Mouse (Mus musculus): ENCODE results near the gene Ypel3. TPM values are rescaled to one million over a fixed set of nuclear protein-coding genes. Genes with fewer than 3 reads are reported as not detected.
A peak's percentile ranks its signal among the peaks of the same experiment; 100 is the strongest.

Gene Ypel3
- total RNA-seq, 4 experiments from 2014 or later, result 46.6 to 99.6 (median 72.6) TPM

DNA sequence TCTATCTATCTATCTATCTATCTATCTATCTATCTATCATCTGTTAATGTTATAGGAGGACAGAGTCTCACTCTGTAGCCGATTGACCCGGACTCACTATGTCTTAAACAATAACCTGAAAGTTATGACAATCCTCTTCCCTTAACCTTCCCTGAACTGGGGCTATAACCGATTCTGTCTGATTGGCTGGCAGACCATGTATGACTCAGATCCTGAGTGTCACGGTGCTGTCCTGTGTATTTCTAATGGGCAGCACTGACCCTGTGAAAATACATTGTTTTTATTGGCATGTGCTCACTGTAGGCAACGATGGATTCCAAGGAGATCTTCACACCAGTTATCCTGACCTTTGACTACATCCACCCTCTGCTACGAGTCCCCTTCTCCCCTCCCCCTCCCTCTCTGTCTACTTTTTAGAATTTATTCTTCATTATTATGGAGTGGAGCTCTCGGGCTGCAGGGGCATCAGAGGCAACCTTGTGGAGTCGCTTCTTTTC lies 39.0 kb downstream of the Ypel3 start:
- DNase-seq (ENCODE audit: low spot score), result no peak

DNA sequence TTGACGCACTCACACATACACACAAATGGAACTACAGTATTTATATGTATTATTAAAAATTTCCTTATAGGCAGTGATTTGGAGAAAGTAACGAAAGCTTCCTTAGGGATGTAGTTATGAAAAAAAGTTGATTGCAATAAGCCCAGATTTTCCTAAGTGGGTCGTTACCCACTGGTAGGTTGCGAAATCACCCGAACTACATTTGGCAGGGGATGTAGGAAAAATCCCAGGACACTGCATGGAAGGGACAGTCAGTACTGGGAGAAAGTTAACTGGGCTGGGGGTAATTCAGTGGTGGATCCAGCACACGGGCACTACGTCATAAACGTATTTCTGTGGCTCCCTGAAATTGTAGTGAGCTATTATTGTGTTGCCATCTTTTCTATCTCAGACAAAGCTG lies 39.7 kb downstream of the Ypel3 start:
- DNase-seq (ENCODE audit: low spot score), result peak; percentile 69

DNA sequence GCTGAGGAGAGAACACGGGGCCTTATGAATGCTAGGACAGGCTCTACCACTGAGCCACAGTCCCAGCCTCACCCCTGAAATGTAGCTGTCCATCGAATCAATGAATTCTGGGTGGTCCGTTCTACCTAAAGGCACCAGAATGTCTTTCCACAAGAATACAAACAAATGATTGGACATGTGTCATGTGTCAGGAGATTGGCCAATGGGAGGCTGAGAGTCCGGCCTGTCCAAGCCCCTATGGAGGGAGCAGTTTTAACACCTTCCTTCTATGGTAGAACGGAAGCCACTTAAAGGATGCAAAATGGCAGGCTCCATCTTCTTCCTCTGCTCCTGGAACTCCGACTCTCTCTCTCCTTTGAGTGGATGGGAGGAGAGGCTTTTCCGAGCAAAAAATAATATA lies 40.8 kb downstream of the Ypel3 start:
- DNase-seq (ENCODE audit: low spot score), result no peak

DNA sequence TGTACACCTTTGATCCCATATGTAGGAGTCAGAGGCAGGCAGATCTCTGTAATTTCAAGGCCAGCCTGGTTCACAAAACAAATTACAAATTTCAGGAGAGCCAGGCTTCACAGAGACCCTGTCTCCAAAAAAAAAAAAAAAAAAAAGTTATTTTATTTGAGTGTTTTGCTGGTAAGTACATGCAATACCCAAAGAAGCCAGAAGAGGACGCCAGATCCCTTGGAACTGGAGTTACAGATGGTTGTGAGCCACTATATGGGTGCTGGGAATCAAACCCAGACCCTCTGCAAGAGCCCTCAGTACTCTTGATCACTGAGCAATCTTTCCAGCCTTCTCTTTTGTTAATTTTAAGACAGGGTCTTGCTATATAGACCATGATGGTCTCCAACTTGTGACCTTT lies 42.1 kb downstream of the Ypel3 start:
- DNase-seq (ENCODE audit: low spot score), result no peak

DNA sequence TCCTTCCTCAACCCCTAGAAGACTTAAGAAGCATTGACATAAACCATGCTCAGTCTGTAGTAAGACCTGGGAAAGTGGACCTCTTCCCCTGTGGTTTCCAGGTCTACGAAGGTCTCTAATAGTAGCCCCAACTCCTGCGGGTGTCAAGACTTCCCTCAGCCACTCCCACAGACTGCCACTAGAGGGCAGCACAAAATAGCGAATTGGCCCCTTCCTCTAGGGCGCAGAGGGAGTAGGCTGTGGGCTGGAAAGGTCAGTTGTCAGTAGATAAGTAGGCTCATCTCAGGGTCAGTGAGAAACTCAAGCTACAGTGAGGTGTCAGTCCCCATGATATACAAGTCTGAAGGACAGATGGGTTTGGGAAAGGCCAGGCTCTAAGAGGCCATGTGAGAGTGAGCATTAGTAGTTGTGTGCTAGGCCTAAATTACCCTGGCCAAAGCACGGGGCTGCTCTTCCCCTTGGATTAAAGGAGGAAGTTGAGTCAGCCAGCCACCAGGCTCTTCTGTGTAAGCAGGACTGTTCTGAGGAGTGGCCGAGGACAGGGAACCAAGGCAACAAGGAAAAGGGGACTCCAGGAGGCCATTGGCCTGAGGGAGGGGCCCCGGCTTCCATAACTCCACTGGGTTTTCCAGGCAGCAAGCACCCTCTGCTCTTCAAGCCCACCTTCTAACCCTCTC lies 45.2 kb downstream of the Ypel3 start:
- peak; percentile 85 for DNase-seq (ENCODE audit: low spot score)

DNA sequence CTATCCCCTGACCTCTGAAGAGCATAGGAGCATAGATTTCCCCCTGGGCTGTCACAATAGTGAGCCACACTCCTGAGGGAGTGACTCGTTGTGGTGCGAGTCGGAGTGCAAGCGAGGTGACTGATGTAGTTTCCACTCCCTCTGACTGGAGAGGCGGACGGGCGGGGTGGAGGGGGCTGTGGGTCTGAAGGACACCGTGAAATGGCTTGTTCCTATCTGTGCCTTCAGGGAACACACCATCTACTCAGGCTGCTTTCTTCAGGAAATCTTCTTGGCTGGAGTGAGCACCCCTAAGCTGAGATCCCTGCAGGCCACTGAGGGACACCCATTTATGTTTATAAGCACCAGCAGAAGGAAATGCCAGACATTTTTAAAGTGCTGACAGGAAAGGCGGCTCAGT lies 46.0 kb downstream of the Ypel3 start:
- peak; percentile 54 for DNase-seq (ENCODE audit: low spot score)

DNA sequence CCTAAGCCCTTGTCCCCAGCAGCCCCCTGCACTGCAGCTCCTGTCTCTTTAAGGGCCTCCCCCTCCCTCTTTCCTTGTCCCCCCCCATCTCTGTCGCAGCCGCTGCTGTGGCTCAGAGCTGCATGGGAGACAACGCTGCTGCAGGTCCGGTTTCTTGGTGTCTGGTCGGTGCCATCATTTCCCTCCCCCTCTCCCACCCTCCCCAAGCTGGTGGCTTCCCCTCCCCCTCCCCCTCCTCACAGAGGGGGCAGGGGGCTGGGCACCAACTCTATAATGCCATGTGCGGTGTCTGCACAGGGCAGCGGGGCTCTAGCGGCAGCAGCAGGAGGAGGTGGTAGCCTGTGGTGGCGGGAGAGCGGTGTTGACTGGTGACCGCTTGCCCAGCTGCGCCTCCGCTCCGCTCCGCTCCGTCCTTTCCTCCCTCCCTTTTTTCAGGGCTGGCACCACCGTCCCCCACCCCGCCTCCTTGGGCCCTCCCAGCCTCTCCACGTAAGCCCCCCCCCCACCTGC lies 46.5 kb downstream of the Ypel3 start:
- DNase-seq (ENCODE audit: low spot score), result no peak

DNA sequence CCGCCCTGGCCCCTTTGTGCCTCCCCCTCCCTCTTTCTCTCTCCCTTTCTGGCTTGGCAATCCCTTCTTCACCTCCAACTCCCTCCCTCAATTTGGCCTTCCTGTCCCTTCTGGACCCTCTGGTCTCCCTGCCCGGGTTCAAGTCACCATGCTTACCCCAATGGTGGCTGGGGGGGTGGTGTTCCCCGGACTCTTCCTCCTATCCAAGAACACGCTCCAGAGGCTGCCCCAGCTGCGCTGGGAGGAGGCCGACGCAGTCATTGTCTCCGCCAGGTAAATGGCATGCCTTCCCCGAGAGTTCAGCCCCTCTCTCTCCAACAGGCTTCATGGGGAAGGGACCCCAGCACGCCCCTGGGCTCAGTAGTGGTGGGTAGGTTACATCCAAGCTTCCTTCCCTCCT lies 47.2 kb downstream of the Ypel3 start:
- DNase-seq (ENCODE audit: low spot score), result no peak

DNA sequence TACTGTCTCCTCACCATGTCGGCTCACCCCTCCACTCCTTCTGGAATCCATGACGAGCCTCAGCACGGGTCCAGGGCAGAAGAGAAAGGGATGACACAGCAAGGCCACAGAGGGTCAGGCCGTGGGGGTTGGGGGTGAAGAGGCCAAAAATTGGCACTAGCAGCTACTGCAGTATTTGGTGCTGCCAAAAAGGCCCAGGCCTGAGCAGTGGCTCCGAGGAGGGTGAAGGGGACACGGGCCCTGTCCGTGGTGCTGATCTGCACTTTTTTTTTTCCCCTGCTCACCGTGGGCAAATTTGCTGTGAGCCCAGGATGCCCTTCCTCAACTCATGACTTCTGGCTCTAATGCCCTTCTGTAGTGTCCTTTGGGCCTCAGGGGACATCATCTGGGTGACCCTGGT lies 48.6 kb downstream of the Ypel3 start:
- DNase-seq (ENCODE audit: low spot score), result no peak

DNA sequence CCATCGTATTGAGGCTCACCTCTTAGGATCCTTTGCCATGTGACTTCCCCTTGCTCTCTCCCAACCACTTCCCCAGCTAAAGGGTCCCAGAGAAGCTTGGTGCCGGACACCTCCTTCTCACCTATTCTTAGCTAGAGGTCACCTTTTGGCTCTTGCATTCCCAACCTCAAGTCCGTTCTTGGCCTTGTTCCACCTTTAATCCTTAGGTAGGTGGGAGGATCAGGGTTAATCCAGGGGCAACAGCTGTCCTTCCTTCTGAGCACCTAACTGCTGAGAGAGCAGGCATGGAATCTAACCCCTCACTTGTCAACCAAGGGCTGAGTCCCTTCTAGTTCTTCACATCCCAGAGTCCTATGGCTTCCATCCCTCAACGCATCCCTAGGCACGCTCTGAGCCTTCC lies 49.2 kb downstream of the Ypel3 start:
- no peak for DNase-seq (ENCODE audit: low spot score)

Other genes starting within 250 kb of the Ypel3 start
- 100 to 1,000 TPM; 141 to 155 (median 143) TPM for gene Eif3c, start 210.5 kb upstream of the Ypel3 start, total RNA-seq (2022)
- 1 to 10 TPM in 2 of 4 experiments, under 1 TPM in 2; 0.44 to 1.9 (median 0.75) TPM for gene Apobr, start 192.0 kb upstream of the Ypel3 start, total RNA-seq (2022)
- 10 to 100 TPM; 12.9 to 15.6 (median 14.1) TPM for gene Cln3, start 191.1 kb upstream of the Ypel3 start, total RNA-seq (2022)
- gene Il27, start 182.0 kb upstream of the Ypel3 start, total RNA-seq (2022), result not detected
- gene Nupr1, start 146.1 kb upstream of the Ypel3 start, total RNA-seq (2022), result 1 to 10 TPM; 3.5 to 5.3 (median 4.7) TPM
- 10 to 100 TPM; 21.6 to 26.2 (median 24.9) TPM for gene Sgf29, start 127.6 kb upstream of the Ypel3 start, total RNA-seq (2022)
- 10 to 100 TPM; 18.6 to 38.7 (median 31.5) TPM for gene Sult1a1, start 100.5 kb upstream of the Ypel3 start, total RNA-seq (2022)
- gene Bola2, start 81.6 kb upstream of the Ypel3 start, total RNA-seq (2022), result 10 to 100 TPM; 52.4 to 70.4 (median 56.4) TPM
- 1 to 10 TPM; 3.2 to 6.2 (median 5.4) TPM for gene Slx1b, start 81.2 kb upstream of the Ypel3 start, total RNA-seq (2022)
- 10 to 100 TPM in 1 of 4 experiments, 1 to 10 TPM in 3; 4.9 to 10.0 (median 6.2) TPM for gene Coro1a, start 69.2 kb upstream of the Ypel3 start, total RNA-seq (2022)
- gene Mapk3, start 17.4 kb upstream of the Ypel3 start, total RNA-seq (2022), result 10 to 100 TPM; 46.5 to 52.3 (median 50.4) TPM
- gene Gdpd3, start 10.6 kb upstream of the Ypel3 start, total RNA-seq (2022), result 1 to 10 TPM; 1.3 to 2.2 (median 1.8) TPM
- gene Tbx6, start 4.5 kb downstream of the Ypel3 start, total RNA-seq (2022), result under 1 TPM; 0.40 to 0.49 (median 0.42) TPM
- 10 to 100 TPM; 32.7 to 36.8 (median 34.5) TPM for gene Ppp4c, start 15.5 kb downstream of the Ypel3 start, total RNA-seq (2022)
- 10 to 100 TPM in 1 of 4 experiments, 1 to 10 TPM in 3; 6.9 to 10.1 (median 8.0) TPM for gene Fam57b, start 20.7 kb downstream of the Ypel3 start, total RNA-seq (2022)
- not detected for gene 4930451I11Rik, start 54.7 kb downstream of the Ypel3 start, total RNA-seq (2022)
- gene Doc2a, start 70.5 kb downstream of the Ypel3 start, total RNA-seq (2022), result not detected
- gene Hirip3, start 85.0 kb downstream of the Ypel3 start, total RNA-seq (2022), result 1 to 10 TPM; 4.8 to 9.6 (median 6.4) TPM
- 10 to 100 TPM; 18.3 to 23.9 (median 21.3) TPM for gene Ino80e, start 85.4 kb downstream of the Ypel3 start, total RNA-seq (2022)
- 10 to 100 TPM; 35.8 to 40.4 (median 38.5) TPM for gene Taok2, start 107.7 kb downstream of the Ypel3 start, total RNA-seq (2022)
- gene Tmem219, start 146.0 kb downstream of the Ypel3 start, total RNA-seq (2022), result 10 to 100 TPM; 10.3 to 13.1 (median 12.6) TPM
- gene Kctd13, start 151.9 kb downstream of the Ypel3 start, total RNA-seq (2022), result 1 to 10 TPM; 6.6 to 9.3 (median 7.3) TPM
- gene Asphd1, start 172.6 kb downstream of the Ypel3 start, total RNA-seq (2022), result under 1 TPM in 1 of 4 experiments, not detected in 3; 0.19 TPM
- gene Sez6l2, start 173.6 kb downstream of the Ypel3 start, total RNA-seq (2022), result 1 to 10 TPM; 2.6 to 7.2 (median 6.4) TPM
- 10 to 100 TPM; 45.9 to 53.7 (median 50.7) TPM for gene Cdipt, start 199.0 kb downstream of the Ypel3 start, total RNA-seq (2022)
- under 1 TPM in 3 of 4 experiments, not detected in 1; 0.37 to 0.60 (median 0.43) TPM for gene Cdiptos, start 199.1 kb downstream of the Ypel3 start, total RNA-seq (2022)
- gene Mvp, start 237.7 kb downstream of the Ypel3 start, total RNA-seq (2022), result 10 to 100 TPM; 59.3 to 81.8 (median 73.5) TPM
- gene Pagr1b, start 239.5 kb downstream of the Ypel3 start, total RNA-seq (2022), result not detected
- gene Pagr1a, start 240.4 kb downstream of the Ypel3 start, total RNA-seq (2022), result 10 to 100 TPM in 2 of 4 experiments, 1 to 10 TPM in 2; 8.3 to 22.2 (median 10.5) TPM
- 10 to 100 TPM; 28.1 to 33.3 (median 31.4) TPM for gene Gm42742, start 244.1 kb downstream of the Ypel3 start, total RNA-seq (2022)
- gene Prrt2, start 244.3 kb downstream of the Ypel3 start, total RNA-seq (2022), result 1 to 10 TPM in 1 of 4 experiments, under 1 TPM in 1, not detected in 2; 0.87 to 1.1 TPM

Data from heart, adult 8-10 months (tissue).